Mouse (Mus musculus) v-Abl transformed pro-B cells (cell line): ENCODE data around the gene Zfp36.

Experiments used
- in situ Hi-C, 2 experiments: fragments of 400-800 bp; cut with MboI; formaldehyde crosslinking; loops; one replicate each; pipeline ENCODE4 v1.15.1; 2025; ENCODE audit not compliant: unreplicated experiment in 2 of 2

Zfp36 gene

DNA sequence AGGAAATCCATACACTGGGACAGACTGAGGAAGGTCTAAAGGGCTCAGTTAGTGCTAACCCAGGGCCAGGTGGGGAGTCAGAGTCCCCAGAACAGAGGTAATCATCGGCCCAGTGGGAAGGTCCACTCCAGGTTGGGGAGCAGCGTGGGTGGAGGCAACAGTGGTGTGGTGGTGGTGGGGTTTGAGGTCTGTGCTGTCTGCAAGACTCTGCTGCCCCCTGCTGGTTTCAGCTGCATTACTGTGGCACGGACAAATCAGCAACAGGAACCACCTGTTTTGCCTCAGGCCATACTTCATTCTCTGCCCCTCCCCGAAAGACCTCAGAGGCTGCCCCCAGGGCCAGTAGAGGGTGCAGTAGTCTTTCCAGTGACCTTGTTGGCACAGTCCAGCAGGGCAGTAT is 6.4 kb upstream of the Zfp36 start:
- in situ Hi-C loops: loop anchor here in 1 of 2 experiments (25.0 kb wide), 1 partner anchor 924 kb away; the partner anchor contains the start of gene Sertad3

DNA sequence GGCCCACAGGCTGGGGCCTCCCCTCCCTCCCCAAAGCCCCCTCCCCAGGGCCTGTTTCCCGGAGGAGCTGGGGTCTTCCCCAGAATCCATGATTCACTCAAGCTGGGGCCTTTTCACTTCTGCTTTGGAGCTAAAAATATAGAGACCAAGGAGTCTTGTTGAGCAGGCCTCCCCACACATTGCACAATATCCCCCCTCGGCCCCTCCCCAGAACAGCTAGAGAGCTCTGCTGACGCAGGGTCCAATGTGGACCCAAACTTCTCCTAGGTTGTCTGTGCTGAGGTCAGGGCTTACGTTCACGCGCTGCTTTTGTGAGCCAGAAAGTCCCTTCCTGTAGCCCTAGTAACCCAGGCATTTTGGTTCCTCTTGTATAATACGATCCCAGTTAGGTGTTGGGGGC is 6.0 kb upstream of the Zfp36 start:
- in situ Hi-C loops: loop anchor here in 1 of 2 experiments (25.0 kb wide), 1 partner anchor 924 kb away; the partner anchor contains the start of gene Sertad3

DNA sequence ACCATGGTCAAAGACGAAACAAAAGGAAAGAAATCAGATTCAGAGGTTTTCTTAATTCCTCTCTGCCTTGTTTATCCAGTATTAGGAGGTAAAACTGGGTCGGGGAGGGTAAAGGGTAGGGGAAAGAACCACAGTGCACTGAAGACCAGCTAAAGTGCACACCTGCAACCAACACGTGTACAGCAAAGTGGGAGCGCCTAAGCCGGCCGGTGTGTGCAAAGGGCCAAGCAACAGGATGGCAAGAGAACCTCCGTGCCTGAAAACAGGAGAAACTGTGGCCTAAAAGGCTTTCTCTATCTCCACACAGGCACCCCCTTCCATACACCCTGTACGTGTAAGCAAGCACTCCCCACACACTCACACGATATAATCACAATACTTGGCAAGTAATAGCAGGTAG is 5.1 kb upstream of the Zfp36 start:
- in situ Hi-C loops: loop anchor here in 1 of 2 experiments (25.0 kb wide), 1 partner anchor 923 kb away; the partner anchor contains the start of gene Sertad3

DNA sequence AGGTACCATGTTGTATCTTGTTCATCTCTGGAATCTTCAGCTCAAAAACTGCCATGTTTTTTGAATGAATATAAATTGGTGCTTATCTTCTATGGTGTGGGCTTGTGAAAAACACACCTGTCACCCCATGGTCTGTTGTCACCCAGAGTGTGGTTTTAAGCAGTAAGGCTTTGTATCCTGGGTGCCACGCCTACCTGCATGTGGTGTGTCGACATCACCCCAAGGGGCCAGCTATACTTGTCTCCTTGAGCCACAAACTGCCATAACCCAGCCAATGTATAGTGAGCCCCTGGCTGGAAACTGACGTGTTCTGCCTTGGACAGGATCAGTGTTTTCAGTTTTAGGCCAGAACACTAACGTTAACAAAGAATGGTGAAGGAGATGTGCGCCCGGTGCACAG is 4.1 kb upstream of the Zfp36 start:
- in situ Hi-C loops: loop anchor here in 1 of 2 experiments (25.0 kb wide), 1 partner anchor 922 kb away; the partner anchor contains the start of gene Sertad3

DNA sequence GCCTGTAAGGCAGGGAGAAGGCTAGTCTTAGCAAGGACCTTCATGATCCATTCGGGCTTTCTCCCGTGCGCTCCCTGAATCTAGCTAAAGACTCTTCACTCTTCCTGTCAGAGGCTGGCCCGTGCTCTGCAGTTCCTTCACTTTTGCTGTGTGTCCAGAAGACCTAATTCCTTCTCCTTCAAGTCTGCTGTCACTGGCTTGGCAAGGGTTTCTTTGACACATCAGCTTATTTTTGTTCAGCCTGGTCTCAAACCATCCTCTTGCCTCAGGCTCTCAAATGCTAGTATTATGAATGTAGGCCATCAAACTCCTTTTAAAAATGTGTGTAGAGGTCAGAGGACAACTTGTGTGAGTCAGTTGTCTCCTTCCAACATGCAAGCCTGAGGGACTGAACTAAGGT is 3.6 kb upstream of the Zfp36 start:
- in situ Hi-C loops: loop anchor here in 1 of 2 experiments (25.0 kb wide), 1 partner anchor 921 kb away; the partner anchor contains the start of gene Sertad3

DNA sequence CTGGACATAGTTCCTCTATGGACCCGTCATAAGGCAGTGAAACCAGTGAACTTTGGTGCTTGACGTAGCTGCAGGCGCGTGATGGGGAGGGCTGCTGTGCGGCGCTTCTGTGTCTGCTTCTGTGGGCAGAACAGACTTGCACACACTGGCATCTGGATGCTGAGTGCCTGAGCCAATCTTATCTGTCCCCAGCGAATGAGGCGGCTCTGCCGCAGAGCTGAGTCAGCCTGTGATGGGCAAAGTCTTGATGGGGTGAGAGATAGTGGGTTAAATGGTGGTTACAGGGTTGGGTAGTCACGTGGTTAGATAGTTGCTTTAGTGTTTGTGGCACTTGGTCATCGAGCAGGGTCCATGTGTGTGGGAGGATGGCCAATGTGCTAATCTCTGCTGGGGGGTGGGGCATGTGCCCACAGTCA is 2.9 kb upstream of the Zfp36 start:
- in situ Hi-C loops: loop anchor here in 1 of 2 experiments (25.0 kb wide), 1 partner anchor 921 kb away; the partner anchor contains the start of gene Sertad3

DNA sequence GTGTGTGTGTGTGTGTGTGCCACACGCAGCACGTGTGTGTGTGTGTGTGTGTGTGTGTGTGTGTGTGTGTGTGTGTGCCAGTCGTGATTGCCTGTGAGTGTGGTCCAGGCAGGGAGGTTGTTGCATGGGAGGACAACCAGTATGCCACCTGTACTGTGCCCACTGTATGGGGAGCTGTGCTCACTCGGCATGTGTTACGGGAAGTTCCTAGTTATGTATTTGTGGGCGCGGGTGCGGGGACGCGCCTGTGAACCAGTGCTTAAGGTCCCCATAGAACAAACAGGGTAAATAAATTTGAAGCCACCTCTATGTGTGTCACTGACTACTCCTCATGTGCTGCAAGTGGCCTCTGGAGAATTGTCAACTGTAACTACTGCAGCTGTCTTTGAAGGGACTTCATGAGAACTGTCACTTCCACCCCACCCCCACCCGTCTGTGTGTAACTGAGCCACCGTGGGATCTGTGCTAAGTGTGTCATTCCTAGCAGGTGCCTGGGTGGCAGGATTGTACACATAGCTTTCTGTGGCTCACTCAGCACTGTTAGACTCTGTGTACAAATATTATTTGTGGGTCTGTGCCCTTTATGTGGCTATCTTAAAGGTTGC is 2.4 kb upstream of the Zfp36 start:
- in situ Hi-C loops: loop anchor here in 1 of 2 experiments (25.0 kb wide), 1 partner anchor 920 kb away; the partner anchor contains the start of gene Sertad3

DNA sequence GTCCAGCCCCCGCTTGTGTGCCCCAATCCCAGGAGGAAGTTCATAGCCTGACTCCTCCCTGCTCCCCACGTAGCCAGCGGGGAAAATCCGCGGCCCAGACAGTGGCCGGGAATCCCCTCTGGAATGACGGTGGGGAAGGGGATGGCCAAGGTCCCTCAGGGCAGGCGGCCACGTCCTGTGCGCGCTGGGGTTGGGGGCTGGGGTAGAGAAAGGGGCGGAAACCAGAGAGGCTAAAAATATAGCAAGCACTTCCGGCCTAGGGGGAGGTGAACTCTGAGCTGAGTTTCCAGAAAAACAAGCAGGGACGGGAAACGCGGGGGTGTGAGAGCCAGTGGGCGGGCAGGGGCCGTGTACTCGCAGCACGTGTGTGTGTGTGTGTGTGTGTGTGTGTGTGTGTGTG is 1.9 kb upstream of the Zfp36 start:
- in situ Hi-C loops: loop anchor here in 1 of 2 experiments (25.0 kb wide), 1 partner anchor 920 kb away; the partner anchor contains the start of gene Sertad3

DNA sequence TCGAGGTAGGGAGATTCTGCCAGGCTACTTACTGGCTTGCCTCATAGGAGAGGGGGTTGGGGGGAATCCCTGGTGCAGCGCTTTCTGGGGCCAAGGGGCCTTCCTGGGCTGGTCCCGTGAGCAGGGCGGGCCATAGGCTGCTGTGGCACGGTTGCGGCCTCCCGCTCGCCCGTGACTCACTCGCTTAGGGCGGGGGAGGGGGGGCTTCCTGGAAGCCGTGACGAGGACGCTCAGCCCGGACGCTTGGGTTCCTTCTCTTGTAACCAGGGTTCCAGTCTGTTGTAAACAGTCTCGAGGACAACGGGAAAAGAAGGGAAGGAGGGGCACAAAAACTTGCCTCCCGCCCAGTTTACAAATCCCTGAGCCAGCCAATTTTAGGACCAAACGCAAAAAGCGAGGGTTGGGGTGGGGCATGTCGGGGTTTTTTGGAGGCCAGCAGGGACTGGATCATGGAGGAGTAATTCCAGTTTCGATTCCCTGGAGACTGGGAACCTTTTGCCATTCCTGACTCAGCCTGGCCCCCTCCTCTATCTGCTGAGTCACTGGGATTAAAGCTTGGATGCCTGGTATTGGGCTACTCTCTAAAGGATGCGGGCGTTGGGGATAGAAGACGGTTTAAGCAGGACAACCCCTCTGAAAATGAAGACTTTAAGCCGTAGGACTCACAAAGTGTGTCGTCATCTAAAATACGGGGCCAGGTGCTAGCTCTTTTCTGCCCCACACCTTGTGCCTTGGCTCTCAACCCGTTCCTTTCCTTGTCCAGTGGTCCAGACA is 1.2 kb upstream of the Zfp36 start:
- in situ Hi-C loops: loop anchor here in 1 of 2 experiments (25.0 kb wide), 1 partner anchor 919 kb away; the partner anchor contains the start of gene Sertad3

DNA sequence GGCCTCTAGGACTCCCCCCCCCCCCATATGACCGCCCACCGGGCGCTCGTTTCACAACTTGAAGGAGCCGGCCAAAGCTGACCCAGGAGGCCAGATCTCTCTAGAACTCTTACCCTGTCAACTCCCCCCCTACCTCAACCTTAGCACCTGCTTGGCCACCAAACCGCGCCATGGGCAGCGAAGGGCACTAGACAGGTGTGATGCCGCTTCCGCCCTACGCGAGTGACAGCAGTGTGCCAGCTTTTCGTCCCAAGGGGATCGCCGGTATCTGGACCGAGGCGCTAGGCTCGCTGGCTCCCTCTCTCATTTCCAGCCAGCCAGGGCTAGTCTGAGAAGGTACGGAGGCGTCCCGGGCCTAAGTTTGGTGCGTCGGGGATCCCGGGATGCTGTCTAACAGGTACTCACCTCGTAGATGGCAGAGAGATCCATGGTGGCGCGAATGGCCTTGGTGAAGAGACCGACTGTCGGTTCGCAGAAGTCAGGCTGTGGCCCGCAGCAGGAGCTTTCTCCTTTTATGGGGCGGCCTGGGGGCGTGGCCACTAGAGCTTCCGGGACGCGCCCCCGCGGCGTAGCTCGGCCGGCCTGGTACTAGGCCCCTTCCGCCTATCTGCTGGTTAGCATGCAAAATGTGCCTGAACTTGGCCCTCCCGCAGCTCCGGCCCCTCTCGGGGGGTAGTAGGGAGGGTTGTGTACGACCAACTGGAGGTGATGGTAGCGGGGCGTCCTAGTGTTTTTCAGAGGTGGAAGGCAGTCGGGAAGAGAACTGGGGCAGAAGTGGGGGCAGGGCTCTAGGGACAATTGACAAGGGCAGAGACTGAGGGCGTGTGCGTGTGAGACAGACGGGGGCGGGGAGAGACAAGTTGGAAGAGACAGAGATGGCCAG is 1.0 kb downstream of the Zfp36 start:
- in situ Hi-C loops: loop anchor here in 1 of 2 experiments (5.0 to 25.0 kb wide), 4 partner anchors 56 to 917 kb away; partner anchors contain the start of genes Gmfg, Pak4, Samd4b and Sertad3

DNA sequence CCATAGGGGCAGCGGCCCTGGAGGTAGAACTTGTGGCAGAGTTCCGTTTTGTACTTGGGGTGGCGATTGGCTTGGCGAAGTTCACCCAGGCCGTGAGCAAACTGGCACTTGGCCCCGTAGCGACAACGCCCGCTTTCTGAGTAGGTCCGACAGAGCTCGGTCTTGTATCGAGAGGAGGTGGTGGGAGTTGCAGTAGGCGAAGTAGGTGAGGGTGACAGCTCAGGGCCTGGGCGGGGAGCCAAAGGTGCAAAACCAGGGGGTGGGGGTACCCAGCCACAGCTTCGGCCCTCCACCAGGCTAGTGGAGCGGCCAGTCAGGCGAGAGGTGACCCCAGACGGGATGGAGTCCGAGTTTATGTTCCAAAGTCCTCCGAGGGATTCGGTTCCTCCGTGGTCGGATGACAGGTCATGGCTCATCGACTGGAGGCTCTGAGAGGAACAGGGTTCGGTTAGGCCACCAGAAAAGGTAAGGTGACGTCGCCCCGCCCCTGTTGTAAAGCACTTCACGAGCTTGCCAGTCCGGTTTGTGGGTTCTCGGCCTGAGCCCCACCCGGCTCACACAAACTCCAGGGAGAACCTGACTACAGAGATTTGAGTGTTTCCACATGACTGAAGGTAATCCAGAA is 1.9 kb downstream of the Zfp36 start:
- in situ Hi-C loops: loop anchor here in 1 of 2 experiments (5.0 to 25.0 kb wide), 4 partner anchors 57 to 916 kb away; partner anchors contain the start of genes Gmfg, Pak4, Samd4b and Sertad3

DNA sequence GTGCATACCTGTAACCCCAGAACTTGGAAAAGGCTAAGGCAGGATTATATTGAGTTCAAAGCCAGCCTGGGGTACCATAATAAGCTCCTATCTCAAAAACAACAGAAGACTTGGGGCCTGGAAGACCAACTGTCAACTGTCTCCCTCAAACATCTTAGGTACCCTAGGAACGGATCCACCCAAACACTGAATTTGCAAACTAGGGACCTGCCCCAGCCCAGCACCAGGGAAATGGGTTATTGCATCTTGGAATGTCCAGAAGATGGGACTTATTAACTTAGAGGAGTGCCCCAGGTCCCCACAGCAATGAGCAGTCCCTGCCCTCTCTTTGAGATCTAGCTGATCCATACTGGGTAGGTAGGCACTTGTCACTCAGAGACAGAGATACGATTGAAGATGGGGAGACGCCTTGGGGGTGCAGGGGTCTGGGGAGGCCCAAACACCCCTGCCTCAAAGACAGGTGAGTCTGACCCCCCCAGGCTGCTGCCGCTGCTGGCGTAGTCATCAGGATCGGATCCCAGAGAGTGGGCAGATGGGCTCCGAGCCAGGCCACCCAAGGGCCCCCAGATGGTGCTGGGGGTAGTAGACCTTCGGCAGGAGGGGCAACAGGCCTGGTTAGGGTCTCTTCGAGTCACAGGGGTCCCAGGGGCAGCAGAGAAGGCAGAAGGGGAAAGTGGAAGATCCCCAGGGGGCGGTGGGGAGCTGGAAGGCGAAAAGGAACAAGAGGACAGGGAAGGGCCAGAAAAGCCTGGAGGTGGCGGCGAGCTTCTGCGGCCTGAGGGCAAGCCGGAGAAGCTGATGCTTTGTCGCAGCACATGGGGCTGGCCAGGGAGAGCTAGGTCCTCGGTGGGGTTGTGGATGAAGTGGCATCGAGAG is 2.6 kb downstream of the Zfp36 start:
- in situ Hi-C loops: loop anchor here in 1 of 2 experiments (5.0 to 25.0 kb wide), 4 partner anchors 57 to 915 kb away; partner anchors contain the start of genes Gmfg, Pak4, Samd4b and Sertad3

DNA sequence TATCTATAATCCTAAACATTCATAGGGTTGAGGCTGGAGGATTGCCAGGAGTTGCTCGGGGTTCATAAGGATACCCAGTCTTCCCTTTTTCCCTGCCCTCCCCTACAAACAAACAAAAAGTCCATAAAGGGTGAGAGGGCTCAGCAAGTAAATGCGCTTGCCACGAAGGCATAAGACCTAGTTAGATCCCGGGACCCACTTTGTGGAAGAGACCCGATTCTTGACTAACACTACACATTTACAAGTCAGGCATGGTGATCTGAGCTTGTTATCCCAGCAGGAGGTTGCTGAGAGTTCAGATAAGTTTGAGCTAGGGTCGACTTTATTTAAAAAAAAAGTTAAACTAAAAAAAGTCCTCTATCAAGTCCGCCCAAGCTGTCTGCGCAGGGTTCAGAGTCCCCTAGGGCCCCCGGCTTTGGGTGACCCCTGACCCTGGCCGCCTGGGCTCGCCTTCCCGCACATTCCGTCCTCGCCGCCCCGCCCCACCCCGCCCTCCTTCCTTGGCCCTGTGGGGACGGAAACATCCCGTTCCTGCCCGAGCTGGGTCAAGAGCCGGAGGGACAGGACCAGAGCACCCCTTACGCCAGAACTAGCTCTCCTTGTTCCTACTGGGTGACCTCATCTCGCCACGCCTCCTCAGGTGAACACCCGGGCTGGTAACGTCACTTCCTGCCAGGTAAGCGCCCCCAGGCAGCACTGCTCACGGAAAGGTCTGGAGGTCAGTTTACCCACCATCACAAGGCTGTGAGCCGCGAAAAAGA is 3.9 kb downstream of the Zfp36 start:
- in situ Hi-C loops: loop anchor here in 1 of 2 experiments (5.0 to 25.0 kb wide), 4 partner anchors 59 to 914 kb away; partner anchors contain the start of genes Gmfg, Pak4, Samd4b and Sertad3

DNA sequence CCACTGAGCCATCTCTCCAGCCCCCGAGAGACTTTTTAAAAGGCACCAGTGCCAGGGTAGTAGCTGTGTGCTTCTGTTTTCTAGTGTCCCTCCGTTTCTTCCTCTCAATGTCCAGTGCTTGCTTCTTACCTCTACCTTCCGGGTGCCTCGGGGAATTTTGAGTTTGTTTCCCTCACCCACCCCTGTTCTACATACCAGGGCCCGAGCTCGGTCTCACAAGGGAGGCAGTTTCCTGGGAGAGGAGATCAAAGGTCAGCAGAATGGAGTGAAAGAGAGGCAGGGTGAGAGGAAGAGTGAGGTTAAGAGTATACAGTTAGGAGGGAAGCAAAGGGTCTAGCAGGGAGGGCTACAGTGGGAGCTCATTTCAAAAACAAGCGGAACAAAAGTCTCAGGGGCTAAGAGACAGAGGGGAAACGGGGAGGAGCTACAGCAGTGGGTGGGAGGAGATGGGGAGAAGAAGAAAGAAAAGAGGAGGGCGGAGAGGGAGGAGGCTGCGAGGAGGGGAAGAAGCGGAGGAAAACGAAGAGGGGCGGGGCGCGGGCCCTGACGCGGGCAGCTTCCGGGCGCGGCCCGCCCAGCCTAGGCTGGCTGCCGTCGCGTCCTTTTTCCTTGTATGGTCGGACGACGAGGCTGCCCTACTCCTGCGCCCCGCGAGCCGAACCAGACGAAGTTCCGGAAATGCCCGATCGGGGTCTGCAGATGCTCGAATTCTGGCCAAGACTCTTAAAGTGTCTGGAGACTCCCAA is 4.7 kb downstream of the Zfp36 start:
- in situ Hi-C loops: loop anchor here in 1 of 2 experiments (5.0 to 25.0 kb wide), 4 partner anchors 59 to 913 kb away; partner anchors contain the start of genes Gmfg, Pak4, Samd4b and Sertad3

DNA sequence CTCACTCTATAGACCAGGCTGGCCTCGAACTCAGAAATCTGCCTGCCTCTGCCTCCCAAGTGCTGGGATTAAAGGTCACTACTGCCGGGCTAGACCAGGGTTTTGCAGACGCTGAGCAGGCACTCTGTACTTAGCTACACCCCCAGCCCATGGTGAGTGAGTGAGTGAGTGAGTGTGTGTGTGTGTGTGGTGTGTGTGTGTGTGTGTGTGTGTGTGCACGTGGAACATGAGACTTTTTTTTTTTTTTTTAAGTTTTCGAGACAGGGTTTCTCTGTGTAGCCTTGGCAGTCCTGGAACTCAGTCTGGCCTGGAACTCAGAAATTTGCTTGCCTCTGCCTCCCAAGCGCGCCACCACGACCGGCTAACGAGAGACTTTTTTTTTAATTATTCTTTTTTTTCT is 5.4 kb downstream of the Zfp36 start:
- in situ Hi-C loops: loop anchor here in 1 of 2 experiments (5.0 to 25.0 kb wide), 4 partner anchors 60 to 912 kb away; partner anchors contain the start of genes Gmfg, Pak4, Samd4b and Sertad3

DNA sequence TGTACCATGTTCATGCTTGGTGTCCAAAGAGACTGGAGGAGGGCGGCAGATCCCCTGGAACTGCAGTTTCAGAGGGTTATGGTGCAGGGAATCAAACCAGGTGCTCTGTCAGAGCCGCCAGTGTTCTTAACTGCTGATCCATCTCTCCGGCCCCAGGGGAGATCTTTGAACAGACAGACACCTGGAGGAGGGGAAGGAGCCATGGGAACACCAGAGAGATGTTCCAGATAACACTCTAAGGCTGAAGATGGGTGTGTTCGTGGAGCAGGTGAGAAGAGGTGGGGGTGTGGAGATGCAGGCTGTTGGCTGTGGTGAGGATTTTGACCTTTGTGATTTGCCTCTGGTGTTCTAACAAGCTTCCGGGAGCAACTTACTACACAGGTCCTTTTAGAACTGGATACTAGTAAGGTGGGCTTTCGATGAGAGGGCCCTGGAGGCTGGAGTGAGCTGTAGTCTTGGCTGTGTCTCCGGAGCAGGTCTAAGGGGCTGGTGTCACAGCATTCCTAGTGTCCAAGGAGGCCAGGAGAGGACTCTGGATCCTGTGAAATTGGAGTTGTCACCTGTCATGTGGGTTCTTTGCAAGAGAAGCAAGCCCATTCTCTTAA is 6.1 kb downstream of the Zfp36 start:
- in situ Hi-C loops: loop anchor here in 1 of 2 experiments (10.0 kb wide), 2 partner anchors 61 to 221 kb away; partner anchors contain the start of genes Gmfg, Pak4 and Samd4b
